Mouse (Mus musculus): ENCODE data around the gene Btbd35f27. TPM values are rescaled to one million over a fixed set of nuclear protein-coding genes. Genes with fewer than 3 reads are reported as not detected.
"Not testable (repeated sequence)": the region's sequence is repeated elsewhere in the genome, so short reads cannot be mapped to it uniquely, and the experiment has no call there.

The Btbd35f27 gene
- total RNA-seq (2021) = not detected
- long read RNA-seq, experiment 1 = 0 reads
- long read RNA-seq, experiment 2 = 0 reads

DNA sequence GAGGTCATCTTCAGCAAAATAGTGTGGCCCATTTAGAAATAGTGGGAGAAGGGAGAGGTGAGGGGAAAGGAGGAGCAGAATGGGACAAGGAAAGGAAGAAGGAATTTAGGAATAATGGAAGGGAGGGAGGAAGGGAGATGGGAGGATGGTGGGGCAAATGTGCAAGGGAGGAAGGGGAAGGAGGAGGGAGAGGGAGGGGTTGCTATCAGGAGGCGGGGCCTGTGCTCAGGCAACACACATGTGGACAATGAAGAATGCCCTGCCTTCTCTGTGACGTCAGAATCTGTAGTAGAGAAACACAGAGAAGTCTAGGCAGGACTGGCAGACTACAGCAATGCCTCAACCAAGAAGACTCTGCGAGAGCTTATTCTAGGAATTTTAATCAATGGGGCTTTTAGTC lies at the start of gene Btbd35f27:
Btbd35f27 (plus strand) TSS at position 301 of the 400 bp plus-strand sequence.
- intact Hi-C loops (cut with DNase I); DNase-seq: not testable (repeated sequence)

Other genes with a start within 250 kb of the Btbd35f27 start
- gene Btbd35f4, start 151.6 kb upstream of the Btbd35f27 start, total RNA-seq (2021) = not detected

Data from gastrocnemius, postnatal 36 days (tissue).